Mouse (Mus musculus): Measurements from ENCODE around the gene Slc6a21.
A peak's percentile ranks its signal among the peaks of the same experiment; 100 is the strongest.

Slc6a21 gene

GRCm38 (mm10) chr7:45277136-45277760 lies at the start of gene Slc6a21:
Gene Slc6a21, plus strand, starts transcription at chr7:45277513.
- DNase-seq (ENCODE audit: low spot score) = peak; percentile 70

GRCm38 (mm10) chr7:45228548-45228947 lies 48.8 kb upstream of the Slc6a21 start:
- no peak for DNase-seq (ENCODE audit: low spot score)

- no peak for DNase-seq (ENCODE audit: low spot score)
Measured at GRCm38 (mm10) chr7:45229046-45229445, 48.3 kb upstream of the Slc6a21 start.

GRCm38 (mm10) chr7:45229459-45230203 lies 47.7 kb upstream of the Slc6a21 start:
- no peak for DNase-seq (ENCODE audit: low spot score)

- DNase-seq (ENCODE audit: low spot score) = no peak
Measured at GRCm38 (mm10) chr7:45231192-45231591, 46.1 kb upstream of the Slc6a21 start.

- DNase-seq (ENCODE audit: low spot score) = no peak
Measured at GRCm38 (mm10) chr7:45231941-45232340, 45.4 kb upstream of the Slc6a21 start.

- DNase-seq (ENCODE audit: low spot score) = no peak
Measured at GRCm38 (mm10) chr7:45232716-45233465, 44.4 kb upstream of the Slc6a21 start.

GRCm38 (mm10) chr7:45233580-45234332 lies 43.6 kb upstream of the Slc6a21 start:
- no peak for DNase-seq (ENCODE audit: low spot score)

GRCm38 (mm10) chr7:45234333-45234841 lies 42.9 kb upstream of the Slc6a21 start:
- no peak for DNase-seq (ENCODE audit: low spot score)

- DNase-seq (ENCODE audit: low spot score) = no peak
Measured at GRCm38 (mm10) chr7:45234922-45235571, 42.3 kb upstream of the Slc6a21 start.

- no peak for DNase-seq (ENCODE audit: low spot score)
Measured at GRCm38 (mm10) chr7:45235656-45236180, 41.6 kb upstream of the Slc6a21 start.

- no peak for DNase-seq (ENCODE audit: low spot score)
Measured at GRCm38 (mm10) chr7:45237747-45238699, 39.3 kb upstream of the Slc6a21 start.

- peak; percentile 71 for DNase-seq (ENCODE audit: low spot score)
Measured at GRCm38 (mm10) chr7:45238723-45239496, 38.4 kb upstream of the Slc6a21 start, which contains the start of gene Cd37. Gene Cd37, minus strand, starts transcription at chr7:45239115.

- DNase-seq (ENCODE audit: low spot score) = no peak
Measured at GRCm38 (mm10) chr7:45240109-45240508, 37.2 kb upstream of the Slc6a21 start.

GRCm38 (mm10) chr7:45240633-45241388 lies 36.5 kb upstream of the Slc6a21 start, which contains the start of gene Slc6a16:
Gene Slc6a16, plus strand, starts transcription at chr7:45241085.
- DNase-seq (ENCODE audit: low spot score) = no peak

GRCm38 (mm10) chr7:45241389-45241749 lies 35.9 kb upstream of the Slc6a21 start:
- no peak for DNase-seq (ENCODE audit: low spot score)

GRCm38 (mm10) chr7:45247666-45248065 lies 29.6 kb upstream of the Slc6a21 start:
- DNase-seq (ENCODE audit: low spot score) = no peak

GRCm38 (mm10) chr7:45253806-45254205 lies 23.5 kb upstream of the Slc6a21 start:
- no peak for DNase-seq (ENCODE audit: low spot score)

Data from spleen, adult 12 weeks (tissue).